Mouse (Mus musculus) brain, embryonic 14.5 days (tissue): ENCODE results near the gene Apod.

Experiments used
- CTCF ChIP-seq: fragments of 200-500 bp; IDR thresholded peaks from 2 replicates; pipeline ENCODE4 v1.5.1; 2012; ENCODE audit warnings: inconsistent platforms, mild to moderate bottlenecking, moderate library complexity, borderline replicate concordance; ENCODE audit not compliant: insufficient read depth, insufficient read length; ENCODE audit errors: extremely low read depth
- POLR2A ChIP-seq: fragments of 200-500 bp; IDR thresholded peaks from 2 replicates; pipeline ENCODE4 v1.6.1; 2012; ENCODE audit warnings: mild to moderate bottlenecking, inconsistent platforms, borderline replicate concordance; ENCODE audit not compliant: poor library complexity, insufficient read depth, insufficient read length, severe bottlenecking; ENCODE audit errors: extremely low read depth

DNA sequence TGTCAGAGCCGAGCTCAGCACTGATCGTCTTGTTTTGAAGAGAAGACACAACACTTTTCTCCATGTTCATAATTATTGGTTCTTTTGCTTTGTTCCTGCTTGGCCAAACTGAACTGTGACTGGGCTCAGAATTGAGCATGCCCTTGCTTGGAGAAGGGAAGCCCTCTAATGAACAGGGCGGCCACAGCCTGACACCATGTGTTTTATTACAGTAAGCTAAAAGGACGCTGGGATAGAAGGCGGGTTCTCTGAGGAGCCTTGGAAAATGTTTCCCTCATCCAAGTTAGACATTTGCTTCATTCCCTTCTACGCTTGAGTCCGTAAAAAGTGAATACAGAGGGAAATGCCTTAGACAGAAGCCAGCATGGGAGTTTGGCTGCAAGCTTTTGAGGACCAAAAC is 37.6 kb downstream of the Apod start:
- no peak for TF ChIP-seq POLR2A
- TF ChIP-seq CTCF = no peak
